Mouse (Mus musculus) c-Kit-positive CD71-positive TER-119-negative erythroid progenitor cells, embryonic 14.5 days (primary cell): Measurements from ENCODE around the gene Psmd11.

Experiments
- DNase-seq: peaks from one replicate; pipeline ENCODE4 v3.0.0-alpha.2; 2013; ENCODE audit warnings: low read depth

Psmd11 gene

DNA sequence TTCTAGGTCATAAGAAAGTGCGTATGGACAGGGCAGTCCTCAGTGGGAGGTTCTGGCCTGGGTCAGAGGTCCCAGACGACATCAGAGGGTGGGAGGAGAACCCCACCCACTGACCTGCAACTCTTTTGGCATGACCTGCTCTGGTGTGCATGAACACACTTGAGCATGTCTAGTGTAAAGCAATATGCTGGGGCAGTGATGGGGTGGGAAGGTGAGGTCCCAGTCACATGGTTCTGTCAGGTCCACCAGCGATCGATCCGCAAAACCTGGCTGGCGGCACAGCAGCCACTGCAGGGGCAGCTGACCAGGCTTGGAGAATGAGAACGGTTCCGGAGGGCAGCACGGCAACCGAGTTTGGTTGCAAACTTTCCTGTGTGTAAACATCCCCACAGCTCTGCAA lies 53.9 kb downstream of the Psmd11 start:
- DNase-seq: no peak

DNA sequence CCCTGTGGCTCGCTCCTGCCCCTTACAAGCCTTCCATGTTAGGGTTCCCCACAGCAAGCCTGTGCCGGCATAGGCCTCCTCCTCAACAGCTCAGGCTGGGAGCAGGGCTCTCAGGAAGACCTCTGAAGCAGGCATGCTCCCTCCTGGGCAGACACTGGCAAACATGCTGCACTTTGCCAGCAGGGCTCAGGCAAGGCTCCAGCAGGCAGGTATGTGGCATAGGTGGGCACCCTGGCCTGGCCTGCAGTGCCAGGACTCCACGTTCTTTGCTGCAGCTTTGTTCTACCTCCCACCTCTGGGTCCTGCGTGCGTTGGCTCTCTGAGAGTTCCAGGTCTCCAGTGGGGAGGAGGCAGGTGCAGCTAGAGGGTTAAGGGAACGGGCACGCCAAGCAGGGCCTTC lies 54.5 kb downstream of the Psmd11 start:
- DNase-seq: no peak

DNA sequence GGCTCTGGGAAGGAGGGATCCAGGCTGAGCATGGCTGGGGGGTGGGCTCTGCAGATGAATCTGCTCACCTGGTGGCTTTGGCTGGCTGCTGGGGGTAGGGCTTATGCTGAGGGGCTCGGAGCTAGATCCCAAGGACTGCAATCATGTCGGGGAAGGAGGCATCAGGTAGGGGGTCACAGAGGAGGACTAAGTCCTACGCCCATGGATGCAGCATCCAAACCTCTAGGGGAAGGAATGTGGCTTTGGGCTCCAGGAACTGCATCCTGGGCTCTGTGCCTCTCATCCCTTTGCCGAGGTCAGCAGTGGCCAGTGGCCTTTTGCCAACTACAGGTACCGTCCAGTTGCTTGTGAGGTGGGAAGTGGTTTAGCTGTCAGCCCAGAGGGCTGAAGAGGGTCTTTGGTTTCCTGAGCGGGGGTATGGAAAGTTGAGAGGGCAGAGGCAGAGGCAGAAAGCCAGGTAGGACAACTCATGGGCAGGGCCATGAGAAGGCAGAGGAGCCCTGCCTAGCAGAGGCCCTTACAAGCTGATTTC lies 55.2 kb downstream of the Psmd11 start:
- DNase-seq: no peak

DNA sequence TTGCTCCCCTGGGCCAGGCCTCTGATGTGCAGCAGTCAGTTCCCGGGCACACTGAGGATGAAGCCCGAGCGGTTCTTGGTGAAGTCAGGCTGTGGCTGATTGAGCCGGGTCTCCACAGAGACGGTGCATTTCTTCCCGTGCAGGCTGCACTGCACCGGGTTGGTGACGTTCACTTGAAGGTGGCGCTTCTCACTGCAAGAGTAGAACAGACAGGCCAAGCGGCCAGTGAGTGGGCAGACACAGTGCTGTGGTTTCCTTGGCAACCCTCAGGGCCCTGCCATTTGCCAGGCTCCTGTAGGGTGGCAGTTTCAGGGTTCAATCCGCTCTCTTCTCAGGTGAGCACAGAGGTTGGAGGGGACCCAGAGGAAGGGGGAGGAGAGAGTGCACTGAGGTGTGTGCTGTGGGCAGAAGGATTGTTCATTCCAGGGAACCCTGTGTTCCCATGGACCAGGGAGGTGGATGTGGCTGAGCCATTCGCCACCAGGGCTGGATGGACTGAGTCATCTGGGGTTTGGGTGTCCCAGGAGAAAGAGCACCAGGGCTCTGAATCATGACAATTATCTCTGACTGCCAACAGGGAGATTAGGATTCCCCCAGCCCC lies 55.9 kb downstream of the Psmd11 start:
- DNase-seq: no peak

DNA sequence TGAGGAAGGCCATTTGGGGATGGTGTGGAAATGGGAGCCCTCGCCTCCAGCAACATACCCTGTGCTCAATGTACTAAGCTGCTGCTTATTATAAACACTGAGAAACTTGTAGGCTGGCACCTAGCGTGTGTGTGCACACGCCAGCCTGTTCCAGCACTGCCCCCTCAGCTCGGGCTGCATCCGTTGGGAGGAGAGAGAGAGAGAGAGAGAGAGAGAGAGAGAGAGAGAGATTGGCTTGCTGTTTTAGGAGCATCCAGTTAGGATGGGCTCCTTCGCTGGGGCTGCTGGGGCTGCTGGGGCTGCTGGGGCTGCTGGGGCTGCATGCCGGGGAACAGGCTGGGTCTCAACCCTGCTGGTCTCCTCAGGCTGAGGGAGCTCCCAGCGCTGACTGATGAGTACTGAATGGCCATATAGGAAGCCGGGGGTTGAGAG lies 56.7 kb downstream of the Psmd11 start:
- no peak for DNase-seq

DNA sequence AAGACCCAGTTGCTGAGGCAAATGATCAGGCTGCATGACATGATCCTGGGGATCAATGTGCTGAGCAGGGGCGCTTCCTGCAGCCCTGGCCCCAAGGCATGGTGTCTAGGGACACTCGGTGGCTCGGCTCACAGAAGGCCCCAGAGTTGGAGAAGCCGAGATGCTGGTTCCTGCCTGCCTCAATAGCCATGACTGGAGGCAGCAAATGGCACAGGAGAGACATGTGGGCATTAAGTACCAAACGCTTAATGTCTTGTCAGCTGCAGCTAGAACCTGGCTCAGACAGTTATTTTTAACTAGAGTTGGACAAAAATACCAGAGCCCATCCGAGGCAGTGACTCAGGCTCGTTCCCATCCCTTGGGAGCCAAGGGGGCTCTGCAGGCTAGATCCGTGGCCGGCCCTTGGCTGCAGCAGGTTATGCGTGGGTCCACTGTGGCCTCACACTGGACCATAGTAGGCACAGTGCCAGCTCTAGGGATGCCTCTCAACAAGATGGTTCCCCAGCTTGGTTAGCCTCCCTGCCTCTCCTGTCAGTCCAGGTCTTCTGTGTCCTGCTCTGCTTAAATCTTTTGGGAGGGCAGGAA lies 57.3 kb downstream of the Psmd11 start:
- no peak for DNase-seq

DNA sequence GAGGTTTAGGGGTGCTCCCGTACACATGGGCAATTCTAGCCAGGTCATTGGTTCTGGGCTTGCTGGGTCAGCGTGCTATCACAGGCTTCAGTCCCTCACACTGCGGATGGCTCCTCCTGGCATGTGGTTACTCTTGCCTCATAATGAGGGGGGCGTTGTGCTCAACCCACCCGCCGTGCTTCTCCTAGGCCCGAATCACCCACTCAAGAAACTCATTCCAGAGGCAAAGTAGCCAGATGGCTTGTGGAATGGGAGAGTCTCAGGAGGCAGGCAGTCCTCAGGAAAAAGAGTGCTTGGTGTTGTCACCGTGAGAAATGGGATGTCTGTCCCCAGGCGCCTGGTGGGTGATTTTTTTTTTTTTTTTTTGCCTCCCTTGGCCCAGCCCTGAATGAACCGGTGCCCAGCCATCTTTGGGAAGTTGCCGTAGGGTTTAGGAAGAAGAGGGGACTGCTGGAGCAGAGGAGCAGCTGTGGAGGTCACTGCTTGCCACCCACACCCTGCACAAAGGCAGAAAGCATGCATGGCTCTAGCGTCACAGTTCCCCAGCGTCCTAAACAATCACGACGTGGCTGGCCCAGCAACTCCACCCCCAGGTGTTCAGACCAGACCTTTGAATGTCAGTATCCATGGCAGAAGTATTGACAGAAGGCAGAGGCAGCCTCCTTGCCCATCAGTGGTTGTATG lies 59.6 kb downstream of the Psmd11 start:
- DNase-seq: no peak

DNA sequence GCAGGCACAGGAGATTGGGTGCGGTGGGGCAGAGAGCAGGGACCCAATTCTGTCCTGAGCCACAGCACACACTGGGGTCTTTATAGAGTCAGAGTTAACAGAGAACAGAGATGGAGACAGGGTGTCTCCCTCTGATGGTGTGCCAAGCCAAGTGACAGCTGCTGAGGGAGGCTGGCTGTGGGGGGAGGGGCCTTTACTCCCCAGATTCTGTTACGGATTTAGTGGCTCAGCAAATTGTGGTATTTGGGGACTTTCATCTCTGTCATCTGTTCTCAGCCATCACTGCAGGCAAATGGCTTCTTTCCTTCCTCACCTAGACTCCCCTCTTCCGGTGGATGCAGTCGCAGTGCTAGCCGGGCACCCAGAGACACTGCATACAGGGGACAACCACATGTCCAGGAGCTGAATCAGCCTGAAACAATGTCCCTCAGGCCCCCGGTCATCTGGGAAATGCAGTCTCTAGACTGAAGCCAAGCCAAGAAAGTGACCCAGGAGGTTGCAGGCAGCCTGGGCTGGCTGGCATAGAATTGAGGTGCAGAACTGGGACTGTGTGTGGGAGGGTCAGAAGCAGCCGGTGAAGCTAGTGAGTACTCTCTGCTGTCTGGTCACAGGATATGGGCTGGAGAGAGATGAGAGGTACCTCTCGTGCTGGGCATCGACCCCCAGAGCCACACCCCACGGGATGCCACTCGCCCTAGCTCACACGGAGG lies 60.9 kb downstream of the Psmd11 start:
- no peak for DNase-seq

DNA sequence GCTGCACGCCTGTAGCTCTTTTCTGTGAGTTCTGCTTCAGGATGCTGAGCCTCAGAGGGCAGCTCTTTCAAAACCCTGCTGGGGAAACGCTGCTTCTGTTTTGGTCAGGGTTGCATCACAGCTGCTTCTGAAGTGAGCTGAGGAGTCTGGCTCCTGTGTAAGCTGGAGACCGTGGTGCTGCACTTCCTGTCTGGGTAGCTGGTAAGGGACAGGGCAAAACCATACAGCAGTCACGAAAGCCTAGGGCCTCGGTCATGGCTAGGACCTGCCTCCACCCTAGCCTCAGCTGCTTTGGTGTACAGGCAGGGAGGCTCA lies 61.4 kb downstream of the Psmd11 start:
- DNase-seq: no peak

DNA sequence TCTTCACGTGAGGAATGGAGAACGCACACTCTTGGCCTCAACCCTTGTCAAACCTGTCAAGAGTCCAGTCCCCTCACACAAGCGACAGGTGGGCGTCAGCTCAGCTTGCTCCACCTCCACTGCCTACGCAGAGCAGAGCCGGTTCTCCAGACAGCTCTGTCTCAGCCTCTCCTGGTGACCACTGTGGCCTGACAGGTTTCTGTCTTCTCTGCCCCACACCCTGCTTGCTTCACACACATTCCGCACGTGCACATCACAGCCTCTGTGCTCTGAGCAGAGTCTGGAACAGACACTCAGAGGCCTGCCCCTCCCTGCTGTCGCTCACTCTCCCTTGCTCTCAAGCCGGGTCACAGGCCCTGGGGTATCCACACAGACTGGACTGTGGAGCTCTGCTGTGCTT lies 62.4 kb downstream of the Psmd11 start:
- DNase-seq: no peak

DNA sequence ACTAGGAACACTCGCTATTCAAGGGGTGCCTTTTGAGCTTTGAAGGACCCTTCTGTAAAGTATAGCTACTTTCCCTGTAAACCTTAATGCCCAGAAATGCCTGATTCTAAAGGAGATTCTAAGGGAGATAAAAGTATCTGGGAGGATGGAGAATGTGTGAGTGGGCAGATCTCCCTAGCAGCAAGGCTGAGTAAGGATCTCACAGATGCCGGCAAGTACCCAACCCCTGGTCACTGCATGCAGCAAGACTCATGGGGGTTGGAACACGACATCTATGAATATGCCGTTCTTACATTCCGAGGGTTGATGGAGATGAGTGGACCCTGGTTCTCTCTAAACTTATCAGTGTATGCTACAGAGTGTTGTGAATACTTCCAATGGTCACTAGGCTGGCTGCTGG lies 64.8 kb downstream of the Psmd11 start:
- no peak for DNase-seq

DNA sequence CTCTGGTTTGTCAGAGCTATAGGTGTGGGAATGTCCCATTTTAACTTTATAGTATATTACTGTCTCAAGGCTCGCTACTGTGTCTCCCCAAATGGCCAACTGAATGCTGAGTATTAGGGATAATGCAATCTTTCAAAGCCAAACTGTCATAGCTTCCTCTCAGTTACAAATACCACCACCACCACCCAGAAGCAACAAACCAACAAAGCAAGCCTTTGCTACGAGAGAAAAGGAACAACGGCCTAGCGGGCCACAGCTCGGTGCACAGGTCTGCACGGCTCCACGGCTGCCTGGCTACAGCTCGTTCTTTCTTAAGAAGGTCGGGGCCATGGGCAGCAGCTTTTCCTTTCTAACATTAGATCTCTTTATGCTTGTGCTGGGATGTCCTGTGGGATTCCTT lies 66.4 kb downstream of the Psmd11 start:
- DNase-seq: no peak

DNA sequence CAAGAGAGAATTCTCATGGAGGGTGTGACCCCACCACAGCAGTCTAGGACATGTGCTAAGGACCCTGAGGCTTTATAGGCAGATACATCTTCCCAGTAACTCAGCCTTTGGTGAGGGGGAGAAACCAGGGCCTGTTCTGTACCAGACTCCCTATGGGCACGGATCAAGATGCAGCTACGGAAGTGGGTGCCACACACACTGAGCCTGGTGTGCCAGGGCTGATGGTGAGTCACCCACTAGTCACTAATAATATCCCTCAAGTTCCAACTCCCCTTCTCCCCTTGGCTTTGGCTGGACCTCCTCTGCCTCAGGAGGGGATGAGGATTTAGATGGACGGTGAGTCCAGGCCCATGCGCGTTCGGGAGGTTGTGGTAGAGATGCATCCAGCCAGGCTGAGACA lies 67.6 kb downstream of the Psmd11 start:
- no peak for DNase-seq

DNA sequence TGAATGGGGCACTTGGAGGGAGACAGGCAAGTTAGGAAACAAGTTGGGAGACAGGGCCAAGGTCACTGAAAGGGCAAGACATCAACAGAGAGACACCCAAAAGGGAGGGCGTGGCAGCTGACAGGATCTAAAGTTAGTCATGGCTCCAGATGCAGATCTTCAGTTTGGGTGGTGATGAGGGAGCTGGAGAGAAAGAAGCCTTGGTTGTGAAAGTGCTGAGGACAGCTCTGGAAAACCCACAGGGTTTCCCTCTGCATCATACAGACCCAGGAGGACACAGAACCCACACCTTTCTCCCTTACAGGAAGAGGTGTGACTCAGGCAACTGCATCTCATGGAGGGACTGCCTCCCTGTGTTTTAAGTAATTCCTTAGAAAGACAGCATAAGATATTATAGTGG lies 68.2 kb downstream of the Psmd11 start:
- DNase-seq: no peak

DNA sequence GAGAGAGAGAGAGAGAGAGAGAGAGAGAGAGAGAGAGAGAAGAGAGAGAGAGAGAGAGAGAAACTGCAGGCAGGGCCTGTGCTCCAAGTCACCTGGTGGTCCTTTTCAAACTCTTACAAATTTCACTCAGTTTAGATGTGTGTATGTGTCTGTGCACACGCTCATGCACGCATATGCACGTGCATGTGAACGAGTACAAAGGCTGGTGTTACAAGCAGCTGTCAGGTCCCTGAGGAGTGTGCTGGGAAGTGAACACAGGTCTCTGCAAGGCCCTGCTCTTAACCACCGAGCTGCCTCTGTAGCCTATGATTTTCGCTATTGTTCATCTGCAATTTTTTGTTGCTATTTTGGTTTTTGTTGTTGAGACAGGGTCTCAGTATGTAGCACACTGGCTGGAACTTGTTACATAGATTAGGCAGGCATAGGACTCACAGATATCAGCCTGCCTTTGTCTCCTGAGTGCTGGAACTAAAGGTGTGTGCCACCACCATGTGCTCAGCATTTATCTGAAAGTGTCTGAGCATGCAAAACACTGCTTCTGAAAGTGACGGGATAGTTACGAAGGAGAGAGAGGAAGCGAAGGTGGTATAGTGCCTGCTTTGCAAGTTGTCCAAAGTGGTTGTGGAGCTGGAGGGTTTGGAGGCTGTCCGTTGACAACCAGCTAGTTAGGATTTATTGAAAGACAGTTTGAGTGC lies 69.0 kb downstream of the Psmd11 start:
- DNase-seq: no peak

DNA sequence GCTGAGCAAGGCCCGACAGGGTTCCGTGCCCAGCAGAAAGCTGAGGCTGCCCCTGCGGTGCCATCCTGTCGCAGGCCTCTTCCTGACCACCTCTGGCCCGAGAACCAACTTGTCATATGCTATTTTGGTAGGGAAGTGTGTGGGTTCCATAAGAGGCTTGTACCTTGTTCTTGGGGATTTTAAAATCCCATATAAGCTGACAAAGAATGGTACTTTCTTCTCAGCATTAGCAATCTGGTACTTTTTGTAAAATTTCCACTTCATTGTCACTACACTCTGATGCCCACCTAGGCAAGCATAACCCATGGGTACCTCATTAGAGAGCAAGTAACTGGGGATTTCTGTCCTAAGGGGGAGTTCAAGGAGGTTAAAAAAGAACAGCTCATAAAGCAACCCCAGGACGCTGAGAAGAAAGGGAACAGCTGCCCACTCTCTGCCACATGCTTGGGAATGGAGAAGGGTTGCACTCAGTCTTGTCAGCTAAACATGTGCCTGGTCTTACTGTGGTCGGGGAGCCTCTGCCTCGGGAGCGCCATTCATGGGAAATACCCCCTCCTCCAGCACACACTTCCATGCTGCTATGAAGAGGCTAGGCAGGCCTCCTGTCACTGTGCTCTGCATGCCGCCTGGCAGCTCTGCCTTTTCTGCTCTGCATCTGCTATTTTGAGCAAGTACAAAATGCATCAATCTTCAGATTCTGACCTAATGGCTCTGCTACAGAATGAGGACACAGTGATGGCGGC lies 70.1 kb downstream of the Psmd11 start:
- DNase-seq: no peak

DNA sequence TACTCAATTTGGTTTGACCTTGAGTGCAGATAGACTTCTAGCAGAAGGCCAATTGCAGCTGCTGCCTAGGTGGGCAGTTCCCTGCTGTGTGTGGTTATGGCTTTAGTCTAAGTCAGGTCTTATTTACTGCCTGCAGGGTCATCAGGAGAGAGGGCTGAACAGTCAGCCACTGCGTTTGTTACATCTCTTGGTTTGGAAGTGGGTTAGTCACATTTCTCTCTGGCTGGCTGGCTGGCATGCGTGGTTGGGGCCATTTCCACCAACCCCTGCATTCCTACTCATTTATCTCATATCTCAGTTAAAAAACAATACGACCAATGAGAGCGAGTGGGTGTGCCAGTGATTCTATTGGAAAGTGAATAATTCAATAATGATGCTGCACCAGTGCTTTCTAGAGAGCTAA lies 71.1 kb downstream of the Psmd11 start:
- no peak for DNase-seq

DNA sequence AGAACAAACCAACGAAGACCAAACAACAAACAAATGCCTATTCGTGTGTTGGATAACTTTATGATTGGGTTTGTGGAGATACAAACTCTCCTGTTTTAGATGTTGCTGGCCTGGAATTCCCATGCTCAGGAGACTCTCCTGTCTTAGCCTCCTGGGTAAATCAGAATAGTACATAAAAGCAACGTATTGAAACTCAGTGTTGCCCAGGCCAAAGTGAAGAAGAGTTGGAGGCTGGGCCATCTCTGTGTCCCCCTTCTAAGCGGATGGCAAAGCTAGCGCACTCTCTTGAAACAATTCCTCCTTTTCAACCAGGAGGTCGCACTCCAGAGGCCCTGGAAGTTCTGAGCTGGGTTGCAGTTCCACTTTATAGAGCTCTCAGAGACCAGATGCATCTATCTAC lies 74.9 kb downstream of the Psmd11 start:
- no peak for DNase-seq

DNA sequence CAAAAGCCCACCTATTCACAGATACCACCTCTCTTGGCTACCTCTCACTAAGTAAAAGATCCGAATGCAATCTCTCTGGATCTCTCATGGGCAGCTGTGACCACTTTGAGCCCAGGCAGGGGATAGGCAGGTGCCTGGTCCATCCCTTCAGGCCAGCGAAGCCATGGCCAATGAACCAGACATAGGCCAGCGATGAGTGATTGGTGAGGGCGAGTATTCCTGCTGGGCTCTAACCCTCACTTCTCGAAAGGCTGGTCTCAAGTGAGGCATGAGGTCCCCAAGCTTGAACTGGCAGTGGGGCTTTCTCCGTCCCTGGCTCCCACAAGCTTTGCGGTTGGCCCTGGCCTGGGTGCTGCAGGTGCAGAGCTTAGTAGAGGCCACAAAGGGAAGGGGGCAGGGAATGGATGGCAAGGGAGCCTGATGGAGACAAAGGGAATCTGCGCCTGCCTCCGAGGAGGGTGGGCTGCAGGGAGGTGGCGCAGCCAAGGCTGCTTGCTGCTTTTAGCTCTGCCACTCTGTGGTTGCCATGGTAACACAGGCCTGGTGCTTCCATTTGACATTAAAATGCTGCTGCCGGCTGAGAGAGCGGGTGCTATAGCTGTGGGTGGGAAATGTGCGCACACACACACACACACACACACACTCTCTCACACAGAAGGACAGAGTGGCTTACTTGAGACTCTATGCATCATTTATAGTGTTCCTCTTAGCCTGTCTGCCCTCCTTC lies 75.5 kb downstream of the Psmd11 start:
- DNase-seq: no peak

DNA sequence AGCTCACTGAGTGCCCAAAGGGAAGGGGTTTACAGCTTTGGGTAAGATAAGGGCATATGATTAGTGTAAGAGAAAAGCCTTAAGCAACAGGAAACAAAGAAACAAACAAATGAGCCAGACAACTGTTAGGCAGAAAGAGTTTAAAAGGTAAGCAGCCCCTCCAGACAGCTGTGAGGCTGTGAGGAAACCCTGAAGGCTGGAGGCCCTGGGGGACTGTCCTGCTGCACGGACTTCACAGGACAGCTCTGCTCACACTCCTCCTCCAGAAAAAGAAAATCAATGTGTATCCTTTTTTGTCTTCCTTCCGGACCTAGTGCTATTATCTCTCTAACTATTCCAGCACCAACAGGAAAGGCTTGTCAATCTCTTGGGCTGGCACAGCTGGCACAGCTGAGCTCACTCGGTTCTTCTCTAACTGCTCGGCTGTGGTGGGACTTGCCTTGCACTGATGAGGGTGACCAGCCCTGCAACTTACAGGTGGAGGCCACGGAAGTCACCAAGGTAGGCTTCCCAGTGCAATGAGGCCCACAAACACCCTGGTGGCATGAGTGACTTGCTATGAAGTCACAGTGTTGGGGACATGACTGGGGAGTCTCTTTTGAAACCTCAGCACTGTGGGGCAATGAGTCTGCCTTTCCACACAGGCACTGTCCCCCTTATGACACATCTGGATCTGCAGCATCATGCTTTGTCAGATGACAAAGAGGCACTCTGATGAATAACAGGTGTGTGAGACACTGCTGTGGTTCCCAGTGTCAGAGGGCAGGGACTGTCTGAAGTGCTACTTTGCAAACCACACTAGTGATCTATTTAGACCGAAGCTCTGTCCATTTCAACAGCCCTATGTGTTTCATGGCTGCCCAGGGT lies 76.3 kb downstream of the Psmd11 start:
- DNase-seq: no peak
